Mouse (Mus musculus) bone marrow, adult 2 months (tissue): ENCODE data around the gene Prnd.

Experiments used
- CTCF ChIP-seq: fragments of 200-500 bp; IDR thresholded peaks from 2 replicates; pipeline ENCODE4 v1.5.1; 2011; ENCODE audit warnings: low read length, control low read depth; ENCODE audit not compliant: control insufficient read depth, insufficient read depth
- POLR2A ChIP-seq: fragments of 200-500 bp; IDR thresholded peaks from 2 replicates; pipeline ENCODE4 v1.6.1; 2011; ENCODE audit warnings: low read depth, mild to moderate bottlenecking, control low read depth, low read length, borderline replicate concordance; ENCODE audit not compliant: control insufficient read depth

DNA sequence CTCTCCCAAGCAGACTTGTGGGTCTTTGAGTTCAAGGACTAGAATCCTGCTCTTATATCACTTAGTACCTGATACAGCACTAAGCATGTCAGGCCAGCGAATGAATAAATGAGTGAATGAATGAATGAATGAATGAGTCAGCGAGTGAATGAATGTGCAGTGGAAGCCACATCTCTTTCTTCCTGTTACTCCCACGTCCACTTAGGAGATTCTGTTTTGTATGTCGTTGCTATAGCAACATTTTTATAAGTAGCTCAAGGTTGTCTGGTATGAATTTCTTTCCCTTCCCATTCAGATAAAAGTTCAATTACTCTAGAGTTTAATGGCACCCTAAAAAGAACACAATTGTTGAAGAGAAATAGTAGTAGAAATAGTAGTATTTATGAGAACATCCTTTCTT is 20.4 kb downstream of the Prnd start:
- TF ChIP-seq CTCF (no peak), POLR2A (no peak)
